Mouse (Mus musculus) lung, postnatal 14 days (tissue): ENCODE results near the gene Dmac1.
"Not testable (repeated sequence)": the region's sequence is repeated elsewhere in the genome, so short reads cannot be mapped to it uniquely, and the experiment has no call there.

Experiments
- DNase-seq: peaks from one replicate; pipeline ENCODE4 v3.0.0; 2021

The Dmac1 gene

GRCm38 (mm10) chr4:75278197-75279175 is at the start of gene Dmac1:
Gene Dmac1 (minus strand): TSS chr4:75278305.
- peak; percentile 94 for DNase-seq

DNA sequence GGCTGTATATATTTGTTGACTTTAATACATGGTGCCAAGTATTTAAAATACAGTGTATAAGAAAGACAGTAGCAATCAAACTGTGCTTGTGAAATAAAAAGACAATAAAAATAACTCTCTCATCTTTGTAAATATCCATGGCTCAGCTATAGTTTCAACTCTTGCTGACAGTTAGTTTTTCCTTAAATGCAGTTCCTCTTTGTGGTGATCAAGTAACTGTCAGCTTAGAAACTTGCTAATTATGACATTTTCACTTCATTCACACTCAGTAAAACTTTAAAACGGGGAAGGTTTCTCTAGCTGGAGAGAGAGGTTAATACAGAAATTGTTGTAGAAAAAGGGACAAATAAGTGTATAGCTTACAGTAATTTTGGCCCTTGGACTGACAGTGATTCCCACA is 37.3 kb upstream of the Dmac1 start:
- no peak for DNase-seq

DNA sequence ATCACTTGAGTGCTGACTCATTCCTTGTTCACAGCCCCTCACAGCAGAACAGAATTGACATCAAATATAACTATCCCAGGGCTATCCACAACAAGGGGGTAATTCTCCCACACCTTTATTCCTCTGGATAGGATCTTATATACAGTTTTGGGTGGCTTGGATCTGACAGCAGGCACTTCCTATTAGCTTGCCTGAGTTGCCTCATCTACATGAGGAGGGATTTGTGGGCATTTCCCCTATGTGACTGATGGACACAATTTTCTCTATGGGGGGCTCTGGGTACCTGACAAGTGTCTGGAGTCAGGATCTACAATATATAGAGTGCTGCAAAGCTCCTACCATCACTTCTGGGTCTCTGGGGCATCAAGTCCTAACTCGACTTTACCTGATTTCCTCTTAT is 36.9 kb upstream of the Dmac1 start:
- no peak for DNase-seq

GRCm38 (mm10) chr4:75311918-75312317 is 33.8 kb upstream of the Dmac1 start:
- DNase-seq: peak; percentile 5

GRCm38 (mm10) chr4:75311305-75311704 is 33.2 kb upstream of the Dmac1 start:
- DNase-seq: peak; percentile 34

DNA sequence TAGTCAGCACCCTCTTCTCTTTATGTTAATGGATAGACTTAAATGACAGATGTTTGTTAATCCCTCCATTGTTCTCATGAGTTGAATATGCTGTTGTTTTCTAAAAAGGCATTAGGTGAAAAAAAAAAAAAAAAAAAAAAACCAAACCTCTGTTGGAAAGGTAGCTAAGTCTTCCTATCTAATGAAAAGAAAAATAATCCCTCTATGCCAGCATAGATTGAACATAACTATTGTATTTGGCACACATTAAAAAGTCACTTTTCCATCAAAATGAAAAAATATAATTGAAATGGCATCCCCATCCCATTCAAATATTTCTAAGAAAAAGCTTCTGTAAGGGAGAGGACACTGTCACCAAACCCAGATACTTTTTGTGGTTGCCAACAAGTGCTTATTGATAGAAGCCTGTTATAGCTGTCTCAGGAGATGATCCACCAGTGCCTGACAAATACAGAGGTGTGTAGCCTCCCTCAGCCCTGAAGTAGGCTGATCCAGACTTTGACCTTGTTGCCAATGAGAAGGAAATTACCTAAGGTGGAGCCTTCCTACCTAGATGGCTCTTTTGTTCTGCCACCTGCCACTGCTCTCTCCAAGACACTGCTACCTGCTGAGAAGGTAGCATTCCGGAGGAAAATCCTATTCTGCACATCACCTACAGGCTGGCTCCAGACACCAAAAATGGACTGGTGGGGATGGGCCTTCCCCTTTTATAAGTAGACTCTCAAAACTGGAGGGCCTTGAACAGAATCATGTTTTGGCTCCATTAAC is 22.3 kb upstream of the Dmac1 start:
- DNase-seq: no peak

DNA sequence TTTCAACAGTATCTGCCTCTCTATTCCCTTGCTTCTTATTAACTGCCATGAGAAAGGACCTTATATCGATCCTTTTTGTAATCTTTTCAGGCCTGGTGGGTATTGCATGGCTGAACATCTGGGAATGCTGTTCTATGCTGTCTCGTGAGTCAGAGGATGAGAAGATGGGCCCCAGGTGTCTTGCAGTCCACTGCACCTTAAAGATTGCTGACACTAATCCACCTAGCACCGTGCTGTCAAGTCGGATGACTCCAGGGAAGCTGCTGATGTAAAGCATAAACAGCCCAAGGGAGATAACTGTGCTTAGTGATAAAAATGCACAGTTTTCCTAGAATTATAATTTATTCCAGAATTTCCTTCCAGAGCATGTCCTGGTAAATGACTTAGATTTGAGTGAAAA is 14.2 kb upstream of the Dmac1 start:
- no peak for DNase-seq

DNA sequence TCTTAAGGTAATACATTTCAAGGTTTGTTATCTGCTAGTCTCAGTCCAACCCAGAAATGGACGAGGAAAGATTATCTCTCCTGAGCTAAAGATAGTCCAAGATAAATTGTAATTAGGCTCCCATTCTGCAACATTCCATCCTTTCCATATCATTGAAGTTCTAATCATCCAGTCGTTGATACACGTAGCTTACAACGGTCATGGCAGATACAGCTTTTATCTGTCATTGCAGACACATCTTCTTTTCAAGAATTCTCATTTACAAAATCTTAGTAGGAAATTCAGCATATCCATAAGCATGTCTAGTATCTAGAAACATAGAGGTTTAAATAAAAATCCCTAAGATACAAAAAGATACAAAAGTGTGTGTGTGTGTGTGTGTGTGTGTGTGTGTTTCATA is 13.0 kb upstream of the Dmac1 start:
- no peak for DNase-seq

GRCm38 (mm10) chr4:75277467-75278196 is 473 bp downstream of the Dmac1 start:
- DNase-seq: no peak

DNA sequence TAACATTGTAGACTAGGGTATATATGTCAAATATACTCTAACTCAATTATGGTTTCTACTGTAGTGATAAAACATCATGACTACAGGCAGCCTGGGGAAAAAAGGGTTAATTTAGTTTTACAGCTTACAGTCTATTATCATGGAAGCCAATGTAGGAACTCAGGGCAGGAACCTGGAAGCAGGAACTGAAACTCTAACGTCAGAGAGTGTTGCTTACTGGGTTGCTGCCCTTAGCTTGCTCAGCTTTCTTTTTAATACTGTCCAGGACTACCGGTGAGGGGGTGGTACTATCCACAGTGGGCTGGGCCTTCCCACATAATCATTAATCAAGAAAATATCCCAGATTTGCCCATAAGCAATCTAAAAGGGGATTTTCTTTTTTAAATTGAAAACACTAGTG is 2.4 kb downstream of the Dmac1 start:
- no peak for DNase-seq

GRCm38 (mm10) chr4:75267866-75268265 is 10.2 kb downstream of the Dmac1 start:
- no peak for DNase-seq

DNA sequence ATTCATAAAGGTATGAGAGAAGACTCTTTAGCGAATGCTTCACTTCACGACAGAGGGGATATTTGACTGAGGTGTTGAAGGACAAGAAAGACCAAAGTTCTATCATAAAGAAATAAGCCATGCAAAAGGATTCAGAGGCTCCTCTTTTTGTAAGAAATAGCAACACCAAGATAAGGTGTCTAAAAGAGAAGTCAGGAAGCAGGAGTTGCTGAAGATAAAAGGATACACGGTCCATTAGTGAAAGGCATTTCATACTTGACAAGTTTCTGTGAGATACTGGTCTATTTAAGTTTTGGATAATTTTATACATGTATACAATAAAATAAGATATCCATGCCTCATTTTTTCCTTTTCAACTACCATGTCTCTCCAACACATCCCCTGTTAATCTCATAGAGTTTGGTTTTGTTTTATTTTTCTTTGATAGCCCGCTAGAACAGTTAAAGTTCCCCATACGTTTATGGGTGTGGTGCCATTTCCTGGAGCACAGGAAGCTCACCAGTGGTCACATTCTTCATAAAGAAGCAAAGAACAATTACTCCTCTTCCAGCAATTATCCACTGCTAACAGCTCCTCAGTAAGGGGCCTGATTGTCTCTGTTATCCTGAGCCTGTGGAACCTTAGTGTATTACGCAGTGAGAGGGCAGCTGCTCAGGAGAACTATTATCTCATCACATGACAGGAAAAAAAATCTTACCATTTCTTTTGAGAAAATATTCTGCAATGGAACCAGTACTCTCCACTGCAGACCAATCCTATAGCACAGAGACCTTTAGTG is 11.1 kb downstream of the Dmac1 start:
- no peak for DNase-seq

DNA sequence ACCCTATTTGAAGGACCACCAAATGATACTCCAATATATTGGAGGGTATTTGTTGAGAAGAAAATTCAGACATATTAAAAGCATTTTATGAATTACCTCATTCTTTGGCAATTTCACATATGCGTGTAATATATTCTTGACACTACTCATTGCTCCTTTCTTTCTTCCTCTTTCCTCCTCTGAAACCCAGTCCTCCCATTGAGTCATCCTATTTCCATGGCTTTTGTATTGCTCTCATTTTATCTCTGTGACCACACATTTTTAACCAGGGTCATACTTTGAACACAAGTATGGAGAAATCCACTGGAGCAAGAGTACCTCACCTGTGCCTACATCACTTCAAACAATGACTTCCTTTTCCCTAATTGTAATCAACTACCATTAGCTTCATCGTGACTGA is 13.9 kb downstream of the Dmac1 start:
- no peak for DNase-seq

- DNase-seq: no peak
These were observed 14.5 kb downstream of the Dmac1 start for GRCm38 (mm10) chr4:75263556-75264129.

GRCm38 (mm10) chr4:75262423-75262822 is 15.7 kb downstream of the Dmac1 start:
- DNase-seq: no peak

DNA sequence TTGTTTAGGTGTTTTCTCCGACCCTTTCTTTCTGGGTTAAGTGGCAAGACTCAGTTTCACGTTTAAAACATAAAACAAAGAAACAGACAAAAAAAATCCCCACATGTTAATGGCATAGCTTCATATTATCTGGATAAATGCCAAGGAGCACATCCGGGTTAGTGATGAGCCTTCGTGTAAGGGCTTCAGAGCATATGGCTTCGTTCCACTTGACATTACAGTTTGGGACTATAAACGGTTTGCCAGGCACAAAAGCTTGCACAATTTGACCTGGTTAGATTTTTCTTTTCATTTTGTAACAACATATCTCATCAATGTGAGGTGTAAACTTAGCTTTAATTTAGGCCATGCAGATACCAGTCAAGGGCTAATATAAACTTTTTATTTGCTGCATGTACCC is 17.9 kb downstream of the Dmac1 start:
- DNase-seq: no peak

DNA sequence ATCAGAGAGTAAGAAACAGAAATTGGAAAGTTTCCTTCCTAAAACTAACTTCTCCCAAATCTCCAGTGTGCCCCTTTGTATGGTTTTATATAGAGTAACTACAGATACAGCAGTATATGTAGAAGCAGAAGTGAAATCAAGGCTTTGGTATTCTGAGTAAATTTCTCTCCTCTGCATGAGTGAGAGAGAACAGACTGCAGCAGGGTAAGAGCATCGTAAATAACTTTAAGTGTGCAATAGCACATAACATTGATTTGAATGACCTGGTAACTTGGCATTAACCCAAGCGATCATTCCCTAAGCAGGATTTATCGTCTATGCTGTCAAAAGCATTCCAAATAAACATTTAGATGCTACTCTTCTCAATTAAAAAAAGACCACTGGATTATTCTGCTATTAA is 18.7 kb downstream of the Dmac1 start:
- no peak for DNase-seq

DNA sequence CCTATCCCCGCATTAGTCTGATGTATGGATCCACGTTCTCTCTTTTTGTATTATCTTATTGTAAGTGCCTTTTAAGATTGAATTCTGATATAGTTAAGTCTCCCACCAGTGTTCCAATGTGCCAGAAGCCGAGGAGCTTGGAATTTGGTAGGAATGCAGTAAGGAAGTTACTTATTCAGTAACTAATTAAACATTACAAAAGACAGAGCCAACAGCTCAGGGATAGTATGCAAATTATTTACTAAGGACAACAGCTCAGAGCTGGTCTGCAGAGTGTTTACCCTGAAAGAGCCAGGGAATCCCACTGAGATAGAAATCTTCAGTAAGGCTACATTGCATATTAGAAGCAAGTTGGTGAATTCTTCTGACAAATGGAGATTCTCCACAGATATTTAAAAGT is 43.5 kb downstream of the Dmac1 start:
- not testable (repeated sequence) for DNase-seq
